Mouse (Mus musculus) liver, embryonic 16.5 days (tissue): ENCODE results near the gene Chl1. TPM values are rescaled to one million over a fixed set of nuclear protein-coding genes. Genes with fewer than 3 reads are reported as not detected.

Source experiments
- ATAC-seq: fragments of 200-750 bp; cut with Nextera tagmentation; 2 replicates; pipeline ENCODE4 v1.8.0; 2017; ENCODE audit warnings: low read depth, mild to moderate bottlenecking, moderate number of reproducible peaks, moderate library complexity
- H3K27ac ChIP-seq: fragments of 300-500 bp; sonication (generic); 2 replicates; pipeline ENCODE4 v1.5.1; 2014; ENCODE audit warnings: mild to moderate bottlenecking, low read length
- H3K27me3 ChIP-seq: fragments of 300-500 bp; sonication (generic); 2 replicates; pipeline ENCODE4 v1.6.1; 2014; ENCODE audit warnings: low read depth, low read length, mixed read lengths; ENCODE audit not compliant: control insufficient read depth, insufficient read depth
- H3K36me3 ChIP-seq: fragments of 300-500 bp; sonication (generic); 2 replicates; pipeline ENCODE4 v1.6.1; 2014; ENCODE audit warnings: mild to moderate bottlenecking; ENCODE audit not compliant: control insufficient read depth, insufficient read depth
- H3K4me1 ChIP-seq: fragments of 300-500 bp; sonication (generic); 2 replicates; pipeline ENCODE4 v1.6.1; 2014; ENCODE audit warnings: low read depth, low read length, mixed read lengths; ENCODE audit not compliant: control insufficient read depth
- H3K4me2 ChIP-seq: fragments of 300-500 bp; sonication (generic); 2 replicates; pipeline ENCODE4 v1.6.1; 2014; ENCODE audit warnings: low read depth, low read length, mixed read lengths
- H3K4me3 ChIP-seq: fragments of 300-500 bp; sonication (generic); 2 replicates; pipeline ENCODE4 v1.5.1; 2014; ENCODE audit warnings: low read depth, mild to moderate bottlenecking, low read length
- H3K9ac ChIP-seq: fragments of 300-500 bp; sonication (generic); 2 replicates; pipeline ENCODE4 v1.6.1; 2014; ENCODE audit warnings: low read depth, low read length
- H3K9me3 ChIP-seq: fragments of 300-500 bp; sonication (generic); replicated peaks from 2 replicates; pipeline ENCODE4 v1.6.1; 2016; ENCODE audit warnings: low read length; ENCODE audit not compliant: control insufficient read depth
- WGBS: fragments of 180-500 bp; shearing (Covaris S2); extraction: QIAGEN DNeasy Blood & Tissue Kit; methylation state at CpG from one replicate; pipeline ENCODE4 v1.1.7; 2014; ENCODE audit not compliant: insufficient replicate concordance; 5-methylcytosine and 5-hydroxymethylcytosine counted together
- polyA plus RNA-seq: library from polyadenylated mRNA; unstranded; fragments of >200 nt; fragmentation: Nextera tagmentation; extraction: Ambion mirVana; gene quantifications from 2 replicates; pipeline ENCODE4 v1.2.1, GENCODE M21; 2015

Gene Chl1
- polyA plus RNA-seq, 1 experiment from 2014 or later = 0.02 TPM

DNA sequence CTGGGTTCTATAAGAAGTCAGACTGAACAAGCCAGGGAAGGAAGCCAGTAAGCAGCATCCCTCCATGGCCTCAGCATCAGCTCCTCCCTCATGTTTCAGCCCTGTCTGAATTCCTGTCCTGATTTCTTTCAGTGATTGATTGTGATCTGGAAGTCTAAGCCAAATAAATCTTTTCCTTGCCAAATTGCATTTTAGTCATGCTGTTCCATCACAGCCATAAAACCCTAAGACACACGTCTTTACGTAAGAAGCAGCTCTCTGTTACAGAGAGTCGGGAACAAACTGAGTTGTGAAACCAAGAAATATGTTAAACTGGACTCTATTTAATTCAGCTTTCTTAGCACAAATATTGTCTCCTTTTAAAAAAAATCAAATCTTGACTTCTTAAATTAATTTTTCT is 102.2 kb downstream of the Chl1 start:
- Histone ChIP-seq H3K4me3 (no peak overlapping the region), H3K9me3 (no peaks in the 10 kb centered on the region), H3K27me3 (no peaks in the 10 kb centered on the region), H3K4me1 (no peaks in the 10 kb centered on the region), H3K4me2 (no peak overlapping the region), H3K27ac (no peak overlapping the region), H3K36me3 (no peaks in the 10 kb centered on the region), H3K9ac (no peak overlapping the region)
- no peak for ATAC-seq
- 71% methylated on average over 3 of the region's 3 CpGs for WGBS

DNA sequence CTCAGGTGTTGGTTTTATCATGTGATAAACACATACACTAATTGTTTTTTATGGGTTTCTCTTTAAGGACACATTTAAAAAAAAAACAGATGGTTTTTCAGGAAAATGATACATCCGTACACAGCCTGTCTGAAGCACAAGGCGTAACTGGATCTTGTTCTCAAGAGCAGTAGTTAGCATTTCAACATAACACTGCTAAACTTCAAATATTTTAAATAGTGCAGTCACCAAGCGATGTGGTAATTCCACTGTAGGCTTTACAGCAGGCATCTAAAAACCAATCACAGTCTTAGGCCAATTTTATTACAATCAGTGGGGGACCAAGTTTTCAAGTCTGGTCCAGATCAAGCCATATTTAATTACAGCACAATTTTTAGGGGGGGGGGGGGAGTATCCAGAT is 103.3 kb downstream of the Chl1 start:
- H3K4me2 ChIP-seq = no peak overlapping the region
- no peaks in the 10 kb centered on the region for H3K27me3 ChIP-seq
- no peak for ATAC-seq
- no peaks in the 10 kb centered on the region for H3K4me1 ChIP-seq
- H3K27ac ChIP-seq = no peak overlapping the region
- WGBS = 73% methylated on average over 3 of the region's 3 CpGs
- H3K36me3 ChIP-seq = no peaks in the 10 kb centered on the region
- no peaks in the 10 kb centered on the region for H3K9me3 ChIP-seq
- H3K4me3 ChIP-seq = no peak overlapping the region
- H3K9ac ChIP-seq = no peak overlapping the region

DNA sequence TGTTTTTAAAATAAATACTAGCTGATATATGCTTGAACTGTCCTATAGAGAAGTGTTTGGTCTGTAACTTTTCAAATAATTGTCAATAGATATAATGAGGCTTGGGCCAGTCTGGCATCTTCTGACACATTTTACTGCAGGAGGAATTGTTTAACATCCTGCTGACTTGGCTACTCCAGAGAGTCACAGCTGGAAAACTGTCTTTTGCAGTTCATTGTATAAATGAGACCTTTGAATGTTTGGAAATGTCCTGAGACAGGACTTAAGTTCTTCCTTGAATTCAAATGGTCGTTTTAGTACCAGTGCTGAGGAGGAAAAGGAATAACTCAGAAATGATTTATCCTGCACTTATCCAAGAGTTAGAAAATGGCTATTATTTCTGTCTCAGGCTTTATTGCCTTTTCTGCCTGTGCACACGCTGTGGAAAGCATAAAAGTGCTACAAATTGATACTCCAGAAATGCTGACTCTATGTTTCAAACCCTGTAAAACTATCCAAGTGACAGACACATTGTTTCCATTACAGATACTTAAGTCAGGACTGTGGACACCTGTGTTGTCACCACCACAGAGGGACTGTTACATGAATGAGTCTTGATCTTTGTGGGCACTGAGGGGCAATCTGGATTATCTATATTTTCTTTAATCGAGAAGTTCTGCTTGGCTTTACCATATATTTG is 105.7 kb downstream of the Chl1 start:
- H3K36me3 ChIP-seq = no peaks in the 10 kb centered on the region
- no peak for ATAC-seq
- no peak overlapping the region for H3K27ac ChIP-seq
- H3K4me3 ChIP-seq = no peak overlapping the region
- H3K9ac ChIP-seq = no peak overlapping the region
- no peaks in the 10 kb centered on the region for H3K4me1 ChIP-seq
- no peak overlapping the region for H3K4me2 ChIP-seq
- H3K9me3 ChIP-seq = no peaks in the 10 kb centered on the region
- H3K27me3 ChIP-seq = no peaks in the 10 kb centered on the region
- 43% methylated on average over 3 of the region's 3 CpGs for WGBS

DNA sequence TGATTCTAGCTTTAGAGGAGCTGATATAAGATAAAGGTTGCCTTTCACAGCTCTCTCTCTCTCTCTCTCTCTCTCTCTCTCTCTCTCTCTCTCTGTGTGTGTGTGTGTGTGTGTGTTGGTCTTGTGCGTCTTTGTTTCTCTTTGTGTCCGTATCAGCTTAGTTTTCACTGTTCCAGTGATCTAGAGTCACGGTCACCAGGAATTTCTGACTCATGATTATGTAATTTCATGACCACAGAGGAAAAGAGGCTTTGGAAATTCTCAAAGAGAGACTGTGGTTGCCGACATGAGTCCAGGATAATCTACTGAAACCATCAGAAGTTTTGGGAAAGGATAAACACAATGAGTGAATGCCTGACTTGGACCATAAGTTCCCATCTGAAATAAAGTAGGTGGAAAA is 110.5 kb downstream of the Chl1 start:
- no peaks in the 10 kb centered on the region for H3K4me1 ChIP-seq
- no peak overlapping the region for H3K4me2 ChIP-seq
- H3K9me3 ChIP-seq = no peaks in the 10 kb centered on the region
- H3K36me3 ChIP-seq = no peaks in the 10 kb centered on the region
- no peak for ATAC-seq
- 44% methylated on average over 4 of the region's 4 CpGs for WGBS
- H3K4me3 ChIP-seq = no peak overlapping the region
- H3K27ac ChIP-seq = no peak overlapping the region
- no peaks in the 10 kb centered on the region for H3K27me3 ChIP-seq
- H3K9ac ChIP-seq = no peak overlapping the region

DNA sequence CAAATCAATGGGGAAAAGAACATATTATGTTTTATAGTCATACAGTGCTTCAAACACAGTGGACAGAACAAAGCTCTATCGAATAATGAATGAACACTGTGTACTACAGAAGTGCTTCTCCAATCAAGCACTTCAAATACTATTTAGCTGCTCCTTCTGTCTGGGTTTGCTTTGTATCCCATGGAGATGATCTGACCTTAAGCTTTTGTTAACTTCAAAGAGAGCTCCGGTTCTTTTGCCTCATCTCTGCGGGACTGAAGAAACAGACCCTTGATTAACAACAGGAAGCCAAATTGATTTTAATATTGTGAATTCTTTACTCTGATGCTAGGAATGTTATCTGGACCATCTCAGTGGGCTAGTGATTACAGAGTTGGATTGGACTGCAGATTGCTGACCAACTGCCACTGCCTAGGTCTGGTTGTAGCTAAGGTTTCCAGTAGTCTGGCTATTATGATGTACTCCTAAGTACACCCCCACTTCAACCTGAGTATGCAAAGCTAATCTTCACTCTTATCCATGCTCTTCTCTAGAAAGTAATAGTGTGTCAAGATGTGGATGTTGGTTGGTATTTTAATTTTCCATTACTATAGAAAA is 111.8 kb downstream of the Chl1 start:
- Histone ChIP-seq H3K27me3 (no peaks in the 10 kb centered on the region), H3K36me3 (no peaks in the 10 kb centered on the region), H3K4me2 (no peak overlapping the region), H3K9ac (no peak overlapping the region), H3K9me3 (no peaks in the 10 kb centered on the region), H3K4me1 (no peaks in the 10 kb centered on the region), H3K27ac (no peak overlapping the region), H3K4me3 (no peak overlapping the region)
- 64% methylated on average over 3 of the region's 3 CpGs for WGBS
- ATAC-seq = no peak

DNA sequence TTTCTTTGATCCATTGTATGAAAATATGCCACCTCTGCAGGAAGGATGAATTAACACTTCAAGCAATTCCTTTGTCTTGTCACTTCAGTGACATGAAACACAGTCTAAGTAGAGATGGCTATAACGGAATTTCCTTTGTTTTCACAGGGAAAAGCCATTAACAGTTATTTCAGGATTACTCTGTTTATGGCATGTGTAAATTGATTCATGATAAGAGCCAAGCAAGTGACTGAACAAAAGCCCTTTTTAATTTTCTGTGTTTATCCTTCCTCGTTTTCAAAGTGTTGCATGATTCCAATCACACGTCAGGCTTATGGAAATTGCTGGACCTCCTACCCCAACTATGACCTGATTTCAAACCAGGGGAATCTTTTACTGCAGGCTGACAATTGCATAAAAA is 122.5 kb downstream of the Chl1 start:
- 50% methylated on average over 3 of the region's 3 CpGs for WGBS
- no peak overlapping the region for H3K4me3 ChIP-seq
- H3K9ac ChIP-seq = no peak overlapping the region
- no peaks in the 10 kb centered on the region for H3K4me1 ChIP-seq
- no peak overlapping the region for H3K4me2 ChIP-seq
- no peaks in the 10 kb centered on the region for H3K27me3 ChIP-seq
- no peak overlapping the region for H3K27ac ChIP-seq
- H3K9me3 ChIP-seq = no peaks in the 10 kb centered on the region
- H3K36me3 ChIP-seq = no peaks in the 10 kb centered on the region
- ATAC-seq = no peak

DNA sequence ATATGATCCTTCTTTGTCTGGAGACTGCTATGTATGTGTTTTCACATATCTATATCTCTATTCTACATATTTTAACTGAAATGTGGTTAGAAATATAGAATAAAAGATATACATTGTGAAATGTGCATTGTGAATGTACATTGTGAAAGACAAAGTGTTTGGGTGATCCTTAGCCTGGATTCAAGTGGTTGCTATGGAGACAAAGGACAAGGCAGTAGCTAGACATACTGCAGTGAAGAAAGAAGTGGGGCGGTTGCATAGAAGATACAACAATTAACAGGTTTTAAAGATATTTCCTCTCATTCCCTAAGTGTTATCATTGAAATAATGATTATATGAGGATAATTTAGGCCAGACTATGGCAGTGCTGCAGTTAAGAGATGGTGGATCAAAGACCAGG is 146.4 kb downstream of the Chl1 start:
- H3K36me3 ChIP-seq = no peaks in the 10 kb centered on the region
- no peak overlapping the region for H3K9ac ChIP-seq
- no peak for ATAC-seq
- H3K27ac ChIP-seq = no peak overlapping the region
- H3K9me3 ChIP-seq = no peaks in the 10 kb centered on the region
- H3K4me2 ChIP-seq = no peak overlapping the region
- H3K4me3 ChIP-seq = no peak overlapping the region
- H3K27me3 ChIP-seq = no peaks in the 10 kb centered on the region
- 54% methylated on average over 1 of the region's 1 CpGs for WGBS
- no peaks in the 10 kb centered on the region for H3K4me1 ChIP-seq

DNA sequence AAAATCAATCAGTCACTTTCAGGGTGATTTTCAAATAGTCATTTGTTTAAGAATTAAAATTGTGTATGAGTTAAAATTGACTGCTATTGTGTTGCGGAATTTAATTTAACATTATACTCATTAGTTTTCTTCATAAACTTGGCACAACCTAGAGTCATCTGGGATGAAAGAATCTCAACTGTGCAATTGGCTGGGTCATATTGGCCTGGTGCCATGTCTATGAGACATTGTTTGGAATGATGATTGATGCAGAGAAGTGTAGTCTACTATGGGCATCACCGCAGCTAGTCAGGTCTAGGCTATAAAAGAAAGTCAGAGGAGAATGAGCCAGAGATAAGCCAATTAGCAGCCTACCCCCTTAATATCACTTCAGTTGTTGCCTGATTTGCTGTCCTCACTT is 148.8 kb downstream of the Chl1 start:
- no peak overlapping the region for H3K27ac ChIP-seq
- no peak overlapping the region for H3K9ac ChIP-seq
- WGBS = 84% methylated on average over 2 of the region's 2 CpGs
- no peaks in the 10 kb centered on the region for H3K9me3 ChIP-seq
- H3K4me3 ChIP-seq = no peak overlapping the region
- no peaks in the 10 kb centered on the region for H3K36me3 ChIP-seq
- H3K27me3 ChIP-seq = no peaks in the 10 kb centered on the region
- H3K4me2 ChIP-seq = no peak overlapping the region
- H3K4me1 ChIP-seq = no peaks in the 10 kb centered on the region
- no peak for ATAC-seq

DNA sequence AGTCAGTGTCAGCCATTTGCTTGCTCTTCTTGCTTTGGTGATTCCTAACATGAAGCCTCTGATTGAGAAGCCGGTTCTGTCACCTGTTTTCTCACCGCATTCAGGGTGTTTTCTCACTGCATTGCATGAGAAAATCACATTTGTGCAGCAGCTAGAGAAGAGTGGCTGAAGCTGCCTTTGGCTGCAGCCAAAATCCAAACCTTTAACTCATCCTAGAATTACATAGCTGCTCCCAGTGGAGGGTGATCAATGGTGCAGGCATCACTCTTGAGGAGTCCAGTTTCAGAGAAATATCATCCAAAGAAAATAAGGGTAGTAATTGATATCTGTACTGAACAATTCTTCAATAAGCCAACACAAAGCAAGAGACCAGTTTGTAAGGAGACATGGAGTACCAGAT is 154.8 kb downstream of the Chl1 start:
- Histone ChIP-seq H3K9ac (no peak overlapping the region), H3K9me3 (no peaks in the 10 kb centered on the region), H3K4me3 (no peak overlapping the region), H3K36me3 (no peaks in the 10 kb centered on the region), H3K27ac (no peak overlapping the region), H3K27me3 (no peaks in the 10 kb centered on the region), H3K4me1 (no peaks in the 10 kb centered on the region), H3K4me2 (no peak overlapping the region)
- ATAC-seq = no peak
- 68% methylated on average over 2 of the region's 2 CpGs for WGBS
